Mouse (Mus musculus): ENCODE results near the gene Tmem45a. TPM values are rescaled to one million over a fixed set of nuclear protein-coding genes. Genes with fewer than 3 reads are reported as not detected.
A peak's percentile ranks its signal among the peaks of the same experiment; 100 is the strongest.

Tmem45a gene
- polyA plus RNA-seq, 1 experiment from 2014 or later = 21.9 TPM

DNA sequence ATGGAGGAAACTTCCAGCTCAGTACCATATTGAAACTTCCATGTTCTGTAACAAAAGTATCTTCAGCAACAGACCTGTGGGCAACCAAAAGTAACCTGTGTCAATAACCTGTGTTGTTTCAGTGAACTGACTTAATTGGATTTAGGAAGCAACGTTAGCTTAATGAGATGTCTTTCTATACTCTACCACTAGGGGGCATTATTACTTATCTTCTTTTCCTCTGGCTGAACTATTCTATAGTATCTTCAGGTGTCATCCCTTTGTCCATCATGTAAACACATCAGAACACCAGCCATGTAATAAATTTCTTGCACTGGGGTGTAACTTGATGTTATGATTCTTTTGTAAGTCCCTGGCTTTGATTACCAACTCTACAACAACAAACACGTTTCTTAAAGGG, 85.5 kb downstream of the Tmem45a start:
- H3K36me3 ChIP-seq (ENCODE audit: insufficient read depth, low read length) = no peaks in the 10 kb centered on the region
- no peaks in the 10 kb centered on the region for H3K4me1 ChIP-seq (ENCODE audit: insufficient read depth, low read depth, low read length)
- H3K4me2 ChIP-seq (replicated peaks; ENCODE audit: low read depth, low read length) = no peak overlapping the region
- no peaks in the 10 kb centered on the region for H3K27me3 ChIP-seq (replicated peaks; ENCODE audit: insufficient read depth, low read length)
- 48% methylated on average over 2 of the region's 2 CpGs for WGBS
- H3K4me3 ChIP-seq (ENCODE audit: low read depth, low read length) = no peak overlapping the region
- H3K27ac ChIP-seq (ENCODE audit: low read length) = no peak overlapping the region
- no peaks in the 10 kb centered on the region for H3K9me3 ChIP-seq (ENCODE audit: low read length)
- no peak for ATAC-seq
- TF ChIP-seq CTCF (IDR thresholded peaks at IDR 0.05) = peak; percentile 66
- TF ChIP-seq EP300 (IDR thresholded peaks at IDR 0.05) = no peak
- H3K9ac ChIP-seq (replicated peaks; ENCODE audit: low read depth) = no peak overlapping the region
- peak; percentile 65 for DNase-seq (ENCODE audit: low spot score)

DNA sequence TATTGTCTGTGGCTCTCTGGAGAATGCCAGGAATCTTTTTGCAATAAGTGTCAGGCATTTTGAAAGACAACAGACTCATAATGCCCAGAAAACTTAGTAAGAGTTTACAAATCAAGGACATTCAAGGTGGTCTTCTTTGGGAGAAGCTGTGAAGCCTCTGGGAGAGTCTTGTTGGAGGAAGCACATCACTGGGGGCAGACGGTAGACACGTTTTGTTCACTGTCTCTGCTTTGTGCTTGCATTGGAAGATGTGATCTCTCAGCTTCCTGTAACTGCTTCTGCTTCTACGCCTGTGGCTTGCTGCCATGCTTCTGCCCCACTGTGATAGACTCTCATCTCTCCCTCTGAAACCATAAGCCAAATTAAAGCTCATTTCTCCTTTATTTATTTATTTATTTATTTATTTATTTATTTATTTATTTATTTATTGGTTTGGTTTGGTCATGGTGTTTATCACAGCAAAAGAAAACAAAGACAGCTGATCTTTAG, 86.4 kb downstream of the Tmem45a start:
- TF ChIP-seq CTCF (IDR thresholded peaks at IDR 0.05) (no peak), EP300 (IDR thresholded peaks at IDR 0.05) (no peak)
- ATAC-seq = no peak
- Histone ChIP-seq H3K4me1 (ENCODE audit: insufficient read depth, low read depth, low read length) (no peaks in the 10 kb centered on the region), H3K27ac (ENCODE audit: low read length) (no peak overlapping the region), H3K27me3 (replicated peaks; ENCODE audit: insufficient read depth, low read length) (no peaks in the 10 kb centered on the region), H3K9me3 (ENCODE audit: low read length) (no peaks in the 10 kb centered on the region), H3K36me3 (ENCODE audit: insufficient read depth, low read length) (no peaks in the 10 kb centered on the region), H3K4me3 (ENCODE audit: low read depth, low read length) (no peak overlapping the region), H3K9ac (replicated peaks; ENCODE audit: low read depth) (no peak overlapping the region), H3K4me2 (replicated peaks; ENCODE audit: low read depth, low read length) (no peak overlapping the region)
- DNase-seq (ENCODE audit: low spot score) = no peak
- WGBS = 79% methylated on average over 3 of the region's 3 CpGs

DNA sequence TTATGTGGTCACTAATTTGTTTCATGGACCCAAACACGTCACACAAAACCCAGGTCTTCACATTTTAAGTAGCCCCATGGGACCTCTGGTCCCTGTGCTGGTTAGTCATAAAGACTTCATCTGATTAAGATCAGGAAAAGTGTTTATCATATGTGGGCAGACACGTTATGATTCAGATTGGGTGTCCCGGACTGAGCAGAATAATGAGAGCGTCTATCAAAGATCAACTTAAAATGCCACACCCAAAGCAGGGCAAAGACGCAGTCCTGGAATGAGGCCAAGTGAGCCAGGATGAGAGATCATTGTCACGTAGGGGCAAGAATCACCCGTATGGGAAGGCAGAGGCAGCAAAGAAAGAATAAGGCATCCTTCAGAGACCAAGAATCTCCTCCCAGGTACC, 87.1 kb downstream of the Tmem45a start:
- Histone ChIP-seq H3K9me3 (ENCODE audit: low read length) (no peaks in the 10 kb centered on the region), H3K4me2 (replicated peaks; ENCODE audit: low read depth, low read length) (no peak overlapping the region), H3K9ac (replicated peaks; ENCODE audit: low read depth) (no peak overlapping the region), H3K4me3 (ENCODE audit: low read depth, low read length) (no peak overlapping the region), H3K27ac (ENCODE audit: low read length) (no peak overlapping the region), H3K4me1 (ENCODE audit: insufficient read depth, low read depth, low read length) (no peaks in the 10 kb centered on the region), H3K27me3 (replicated peaks; ENCODE audit: insufficient read depth, low read length) (no peaks in the 10 kb centered on the region), H3K36me3 (ENCODE audit: insufficient read depth, low read length) (no peaks in the 10 kb centered on the region)
- 60% methylated on average over 7 of the region's 7 CpGs for WGBS
- DNase-seq (ENCODE audit: low spot score) (no peak), ATAC-seq (no peak)
- TF ChIP-seq CTCF (IDR thresholded peaks at IDR 0.05) (no peak), EP300 (IDR thresholded peaks at IDR 0.05) (no peak)

DNA sequence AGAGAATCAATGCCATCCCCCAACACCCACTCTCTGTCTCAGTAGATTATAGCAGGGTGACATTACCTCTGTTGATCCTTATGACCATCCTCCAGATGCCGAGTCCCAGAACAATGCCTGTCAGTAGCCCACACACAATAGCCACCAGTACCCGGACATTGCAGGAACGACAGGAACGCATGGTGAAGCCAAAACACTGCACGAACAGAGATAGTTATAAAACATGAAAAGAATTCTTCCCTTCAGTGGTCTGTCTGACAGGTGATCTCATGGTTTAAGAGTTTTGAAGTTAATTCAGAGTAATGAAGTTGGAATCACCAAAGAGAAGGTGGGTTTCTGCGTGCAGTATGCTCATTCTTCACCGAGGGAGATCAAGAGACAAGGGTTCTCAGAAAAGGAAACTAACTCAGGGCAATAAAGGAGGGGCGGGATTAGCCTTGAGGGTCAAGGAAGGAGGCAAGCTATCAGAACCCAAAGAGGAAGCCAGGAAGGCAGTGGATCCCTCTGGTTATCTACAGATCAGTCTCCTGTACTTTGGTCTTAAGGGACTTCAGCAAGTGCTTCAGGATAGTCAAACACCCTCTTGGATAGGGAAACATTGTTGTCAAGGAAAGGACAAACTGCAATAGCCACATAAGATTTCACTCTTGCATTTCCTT, 90.4 kb downstream of the Tmem45a start, which contains the start of gene Adgrg7:
Gene Adgrg7, minus strand, starts transcription at position 375 of the 659 bp plus-strand sequence.
- DNase-seq (ENCODE audit: low spot score) = no peak
- Histone ChIP-seq H3K27ac (ENCODE audit: low read length) (no peak within 1 kb of the TSS), H3K9me3 (ENCODE audit: low read length) (no peaks in the 10 kb centered on the region), H3K27me3 (replicated peaks; ENCODE audit: insufficient read depth, low read length) (no peaks in the 10 kb centered on the region), H3K36me3 (ENCODE audit: insufficient read depth, low read length) (no peaks in the 10 kb centered on the region), H3K4me1 (ENCODE audit: insufficient read depth, low read depth, low read length) (no peaks in the 10 kb centered on the region), H3K9ac (replicated peaks; ENCODE audit: low read depth) (no peak within 1 kb of the TSS), H3K4me2 (replicated peaks; ENCODE audit: low read depth, low read length) (no peak within 1 kb of the TSS), H3K4me3 (ENCODE audit: low read depth, low read length) (no peak within 1 kb of the TSS)
- TF ChIP-seq CTCF (IDR thresholded peaks at IDR 0.05) = no peak
- no peak for TF ChIP-seq EP300 (IDR thresholded peaks at IDR 0.05)
- 68% methylated on average over 8 of the region's 8 CpGs for WGBS
- no peak for ATAC-seq

DNA sequence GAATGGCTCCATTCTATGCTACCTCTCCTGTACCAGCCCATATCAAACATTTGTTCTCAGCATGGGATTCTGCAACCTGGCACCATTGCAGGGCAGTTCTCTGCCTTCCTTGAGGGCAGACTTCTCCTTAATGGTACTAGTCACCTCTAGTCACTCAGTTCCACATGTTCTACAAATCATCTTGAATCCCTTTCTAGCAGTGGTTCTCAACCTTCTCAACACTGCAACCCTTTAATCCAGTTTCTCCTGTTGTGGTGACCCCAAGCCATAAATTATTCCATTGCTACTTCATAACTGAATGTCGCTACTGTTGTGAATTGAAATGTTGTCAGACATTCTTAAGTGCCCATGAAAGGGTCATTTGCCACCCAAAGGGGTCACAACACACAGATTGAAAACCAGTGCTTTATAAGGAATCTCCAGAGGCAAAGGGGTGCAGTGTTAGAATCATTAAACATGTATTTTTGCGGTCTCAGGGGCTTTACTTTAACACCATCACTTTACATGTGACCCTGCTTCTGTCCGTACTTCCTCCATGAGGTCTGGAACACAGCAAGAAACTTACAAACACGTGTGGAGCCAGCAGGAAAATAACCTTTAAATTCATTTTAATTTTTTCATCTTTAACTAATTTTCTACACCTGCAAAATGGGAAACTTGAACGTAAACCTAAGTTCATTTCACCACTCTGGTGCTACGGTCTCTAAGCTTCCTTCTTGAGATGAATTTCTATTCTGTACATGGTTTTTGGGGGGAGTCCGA, 91.4 kb downstream of the Tmem45a start:
- WGBS = 80% methylated on average over 7 of the region's 7 CpGs
- Histone ChIP-seq H3K4me1 (ENCODE audit: insufficient read depth, low read depth, low read length) (no peaks in the 10 kb centered on the region), H3K9me3 (ENCODE audit: low read length) (no peaks in the 10 kb centered on the region), H3K27ac (ENCODE audit: low read length) (no peak overlapping the region), H3K27me3 (replicated peaks; ENCODE audit: insufficient read depth, low read length) (no peaks in the 10 kb centered on the region), H3K4me2 (replicated peaks; ENCODE audit: low read depth, low read length) (no peak overlapping the region), H3K36me3 (ENCODE audit: insufficient read depth, low read length) (no peaks in the 10 kb centered on the region), H3K9ac (replicated peaks; ENCODE audit: low read depth) (no peak overlapping the region), H3K4me3 (ENCODE audit: low read depth, low read length) (no peak overlapping the region)
- DNase-seq (ENCODE audit: low spot score) (no peak), ATAC-seq (no peak)
- no peak for TF ChIP-seq CTCF (IDR thresholded peaks at IDR 0.05)
- TF ChIP-seq EP300 (IDR thresholded peaks at IDR 0.05) = no peak

DNA sequence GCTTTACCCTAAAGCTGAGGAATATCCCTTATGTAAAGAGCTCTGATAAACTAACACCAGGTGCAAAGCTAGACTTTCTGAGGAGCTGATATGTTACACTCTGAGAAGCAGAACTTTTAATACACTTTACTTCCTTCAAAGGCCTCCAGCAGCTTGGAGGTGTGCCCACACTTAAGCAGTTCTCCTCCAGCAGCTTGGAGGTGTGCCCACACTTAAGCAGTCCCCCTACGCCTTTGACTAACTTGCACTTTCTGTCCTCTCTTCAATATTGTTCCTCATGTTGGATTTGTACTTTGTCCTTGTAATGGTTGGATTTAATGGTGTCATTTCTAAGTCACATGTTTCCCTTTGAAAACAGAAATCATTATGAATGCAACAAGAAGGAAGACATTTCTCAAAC, 92.2 kb downstream of the Tmem45a start:
- no peak for TF ChIP-seq EP300 (IDR thresholded peaks at IDR 0.05)
- ATAC-seq = no peak
- WGBS = 47% methylated on average over 1 of the region's 1 CpGs

More for the DNA sequence above, 92.2 kb downstream of the Tmem45a start:
- no peak overlapping the region for H3K4me2 ChIP-seq (replicated peaks; ENCODE audit: low read depth, low read length)
- H3K4me3 ChIP-seq (ENCODE audit: low read depth, low read length) = no peak overlapping the region
- no peak overlapping the region for H3K27ac ChIP-seq (ENCODE audit: low read length)
- H3K36me3 ChIP-seq (ENCODE audit: insufficient read depth, low read length) = no peaks in the 10 kb centered on the region
- H3K9ac ChIP-seq (replicated peaks; ENCODE audit: low read depth) = no peak overlapping the region
- DNase-seq (ENCODE audit: low spot score) = peak; percentile 36
- no peaks in the 10 kb centered on the region for H3K4me1 ChIP-seq (ENCODE audit: insufficient read depth, low read depth, low read length)
- H3K27me3 ChIP-seq (replicated peaks; ENCODE audit: insufficient read depth, low read length) = no peaks in the 10 kb centered on the region
- no peaks in the 10 kb centered on the region for H3K9me3 ChIP-seq (ENCODE audit: low read length)

Measured in lung, postnatal 0 days (tissue).